Mouse (Mus musculus) kidney, adult 2 months (tissue): ENCODE data around the gene Metrn. TPM values are rescaled to one million over a fixed set of nuclear protein-coding genes. Genes with fewer than 3 reads are reported as not detected.

Experiments
- DNase-seq: peaks from one replicate; pipeline ENCODE4 v3.0.0; 2021
- H3K27ac ChIP-seq: fragments of 200-500 bp; 2 replicates; pipeline ENCODE4 v1.5.1; 2012; ENCODE audit warnings: low read depth, low read length, control low read depth, inconsistent platforms; ENCODE audit not compliant: insufficient read depth
- H3K27me3 ChIP-seq: fragments of 200-500 bp; replicated peaks from 2 replicates; pipeline ENCODE4 v1.6.1; 2012; ENCODE audit warnings: mild to moderate bottlenecking, moderate library complexity, low read length, inconsistent platforms; ENCODE audit not compliant: control insufficient read depth, insufficient read depth
- H3K36me3 ChIP-seq: fragments of 200-500 bp; 2 replicates; pipeline ENCODE4 v1.6.1; 2012; ENCODE audit warnings: mild to moderate bottlenecking, moderate library complexity, low read length, inconsistent platforms; ENCODE audit not compliant: control insufficient read depth, insufficient read depth
- H3K4me1 ChIP-seq: fragments of 200-500 bp; 2 replicates; pipeline ENCODE4 v1.6.1; 2011; ENCODE audit warnings: low read length; ENCODE audit not compliant: control insufficient read depth, insufficient read depth
- H3K4me3 ChIP-seq: fragments of 200-500 bp; 2 replicates; pipeline ENCODE4 v1.5.1; 2011; ENCODE audit warnings: mild to moderate bottlenecking, low read depth, low read length, control low read depth; ENCODE audit not compliant: insufficient read depth
- CTCF ChIP-seq: fragments of 200-500 bp; conservative IDR thresholded peaks from 2 replicates; pipeline ENCODE4 v1.5.1; 2011; ENCODE audit warnings: low read depth, mild to moderate bottlenecking, control low read depth, low read length, moderate library complexity, mixed read lengths; ENCODE audit not compliant: insufficient read depth, insufficient read length
- POLR2A ChIP-seq: fragments of 200-500 bp; IDR thresholded peaks from one replicate; pipeline ENCODE4 v1.6.1; 2011; ENCODE audit warnings: low read depth, low read length, control low read depth
- WGBS: fragments of 180-500 bp; shearing (Covaris S2); methylation state at CpG from one replicate; pipeline ENCODE4 v1.1.7; 2018; 5-methylcytosine and 5-hydroxymethylcytosine counted together
- polyA plus RNA-seq: library from polyadenylated mRNA; depleted of rRNA; stranded (reverse); fragments of >200 nt; gene quantifications from 2 replicates; pipeline ENCODE4 v1.2.3, GENCODE M21; 2012

Gene Metrn
- polyA plus RNA-seq, 1 experiment: 50.1 TPM

- no peak for TF ChIP-seq CTCF
- no peak for TF ChIP-seq POLR2A
- no peaks in the 10 kb centered on the region for H3K4me1 ChIP-seq
- H3K27ac ChIP-seq: no peak overlapping the region
- H3K4me3 ChIP-seq: no peak overlapping the region
- H3K36me3 ChIP-seq: no peaks in the 10 kb centered on the region
- peak; percentile 55 for DNase-seq
- no peaks in the 10 kb centered on the region for H3K27me3 ChIP-seq
- 55% methylated on average over 7 of the region's 7 CpGs for WGBS
Observed at GRCm38 (mm10) chr17:25783086-25783485, 13.8 kb downstream of the Metrn start.

GRCm38 (mm10) chr17:25781339-25781738 is 15.6 kb downstream of the Metrn start:
- 70% methylated on average over 6 of the region's 6 CpGs for WGBS
- Histone ChIP-seq H3K4me3 (no peak overlapping the region), H3K27me3 (no peaks in the 10 kb centered on the region), H3K27ac (no peak overlapping the region), H3K4me1 (no peaks in the 10 kb centered on the region), H3K36me3 (no peaks in the 10 kb centered on the region)
- DNase-seq: no peak
- TF ChIP-seq POLR2A (no peak), CTCF (no peak)

- no peaks in the 10 kb centered on the region for H3K36me3 ChIP-seq
- 96% methylated on average over 5 of the region's 5 CpGs for WGBS
Observed at GRCm38 (mm10) chr17:25777948-25778347, 19.0 kb downstream of the Metrn start.

GRCm38 (mm10) chr17:25775318-25776062 is 21.4 kb downstream of the Metrn start:
- TF ChIP-seq POLR2A (no peak), CTCF (no peak)
- Histone ChIP-seq H3K36me3 (no peaks in the 10 kb centered on the region), H3K27ac (no peak overlapping the region), H3K4me3 (no peak overlapping the region), H3K4me1 (peaks cover 4% of the 10 kb centered on the region; the same call in 1 of the 2 replicates), H3K27me3 (no peaks in the 10 kb centered on the region)
- WGBS: 43% methylated on average over 10 of the region's 10 CpGs
- DNase-seq: peak; percentile 69

More at GRCm38 (mm10) chr17:25777948-25778347, 19.0 kb downstream of the Metrn start:
- DNase-seq: no peak
- no peaks in the 10 kb centered on the region for H3K27me3 ChIP-seq
- no peak overlapping the region for H3K27ac ChIP-seq
- TF ChIP-seq CTCF (no peak), POLR2A (no peak)
- peaks cover 4% of the 10 kb centered on the region; the same call in 1 of the 2 replicates for H3K4me1 ChIP-seq
- H3K4me3 ChIP-seq: no peak overlapping the region

GRCm38 (mm10) chr17:25773549-25774120 is 23.3 kb downstream of the Metrn start, which contains the start of gene Narfl:
Gene Narfl (plus strand): TSS chr17:25773776.
- TF ChIP-seq POLR2A (peak; percentile 65), CTCF (peak; percentile 96)
- Histone ChIP-seq H3K27me3 (no peaks in the 10 kb centered on the region), H3K27ac (peak within 1 kb of the TSS; percentile 63), H3K4me3 (peak within 1 kb of the TSS; percentile 72), H3K36me3 (no peaks in the 10 kb centered on the region), H3K4me1 (peaks cover 4% of the 10 kb centered on the region; the same call in 1 of the 2 replicates)
- under 1% methylated on average over 37 of the region's 37 CpGs for WGBS
- DNase-seq: peak; percentile 98

- no peaks in the 10 kb centered on the region for H3K36me3 ChIP-seq
- no peak overlapping the region for H3K4me3 ChIP-seq
- DNase-seq: no peak
- H3K4me1 ChIP-seq: 0 out of 2 replicates have a peak, but pooled peaks cover 3% of the 10 kb centered on the region
- TF ChIP-seq CTCF: no peak
- TF ChIP-seq POLR2A: no peak
- no peak overlapping the region for H3K27ac ChIP-seq
- no peaks in the 10 kb centered on the region for H3K27me3 ChIP-seq
- WGBS: 45% methylated on average over 9 of the region's 9 CpGs
Observed at GRCm38 (mm10) chr17:25769331-25769730, 27.6 kb downstream of the Metrn start.

- DNase-seq: no peak
- WGBS: 62% methylated on average over 5 of the region's 5 CpGs
- H3K27ac ChIP-seq: no peak overlapping the region
- H3K36me3 ChIP-seq: no peaks in the 10 kb centered on the region
- H3K27me3 ChIP-seq: no peaks in the 10 kb centered on the region
- no peak for TF ChIP-seq POLR2A
- TF ChIP-seq CTCF: no peak
- no peak overlapping the region for H3K4me3 ChIP-seq
- H3K4me1 ChIP-seq: no peaks in the 10 kb centered on the region
Observed at GRCm38 (mm10) chr17:25765886-25766285, 31.1 kb downstream of the Metrn start.
